Mouse (Mus musculus): Measurements from ENCODE around the gene Slco1c1. TPM values are rescaled to one million over a fixed set of nuclear protein-coding genes. Genes with fewer than 3 reads are reported as not detected.

The Slco1c1 gene
- polyA plus RNA-seq, 1 experiment, result 0.05 TPM

DNA sequence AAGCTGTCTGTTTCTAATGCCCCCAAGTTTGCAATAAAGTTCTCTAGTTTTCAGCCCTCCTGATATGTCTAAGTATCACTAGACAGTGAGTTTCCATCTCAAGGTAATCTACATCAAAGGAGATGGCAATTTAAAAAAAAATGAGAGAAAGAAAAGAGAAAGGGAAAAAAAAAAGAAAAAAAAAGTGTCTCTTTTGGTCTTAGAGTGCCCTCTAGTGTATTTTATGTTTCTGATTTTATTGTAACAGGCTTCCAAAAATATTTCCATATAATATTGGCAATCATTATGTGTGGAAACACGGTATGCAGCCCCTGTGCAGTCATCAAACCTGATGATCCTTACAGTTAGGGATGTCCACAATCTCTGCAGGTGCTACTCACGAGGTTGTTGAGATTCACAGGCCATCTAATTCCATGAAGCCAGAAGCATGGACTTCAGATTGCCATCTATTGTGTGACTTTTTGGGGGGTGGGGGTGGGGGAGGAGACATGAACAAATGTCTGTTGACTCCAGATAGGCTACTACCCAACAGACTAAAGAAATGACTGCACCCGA lies 52.6 kb downstream of the Slco1c1 start:
- 32% methylated on average over 3 of the region's 3 CpGs for WGBS

DNA sequence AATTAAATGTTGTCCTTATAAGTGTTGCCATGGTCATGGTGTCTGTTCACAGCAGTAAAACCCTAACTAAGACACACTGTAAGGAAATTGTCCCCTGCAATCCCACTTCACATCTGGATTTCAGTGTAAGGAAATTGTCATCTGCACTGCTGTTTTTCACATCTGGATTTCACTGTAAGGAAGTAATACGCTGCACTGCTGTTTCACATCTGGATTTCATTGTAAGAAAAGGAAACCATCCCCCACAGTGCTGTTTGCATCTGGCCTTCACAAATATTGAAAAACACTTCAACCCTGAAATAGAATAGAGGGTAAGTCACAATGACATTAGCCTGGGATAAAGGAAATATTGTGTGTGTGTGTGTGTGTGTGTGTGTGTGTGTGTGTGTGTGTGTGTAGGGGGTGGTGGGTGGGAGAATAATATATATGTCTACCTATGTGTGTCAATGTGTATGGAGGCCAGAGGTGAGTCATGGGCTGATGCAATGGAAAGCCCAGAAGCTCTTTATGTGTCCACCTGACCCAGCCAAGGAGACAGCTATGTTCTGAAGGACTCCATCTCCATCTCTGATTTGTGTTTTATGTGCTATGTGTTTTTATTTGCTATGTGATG lies 60.7 kb downstream of the Slco1c1 start:
- WGBS, result 88% methylated on average over 1 of the region's 1 CpGs
- DNase-seq (ENCODE audit: low read depth, low spot score), result no peak

More for the DNA sequence above, 52.6 kb downstream of the Slco1c1 start:
- no peak for DNase-seq (ENCODE audit: low read depth, low spot score)

DNA sequence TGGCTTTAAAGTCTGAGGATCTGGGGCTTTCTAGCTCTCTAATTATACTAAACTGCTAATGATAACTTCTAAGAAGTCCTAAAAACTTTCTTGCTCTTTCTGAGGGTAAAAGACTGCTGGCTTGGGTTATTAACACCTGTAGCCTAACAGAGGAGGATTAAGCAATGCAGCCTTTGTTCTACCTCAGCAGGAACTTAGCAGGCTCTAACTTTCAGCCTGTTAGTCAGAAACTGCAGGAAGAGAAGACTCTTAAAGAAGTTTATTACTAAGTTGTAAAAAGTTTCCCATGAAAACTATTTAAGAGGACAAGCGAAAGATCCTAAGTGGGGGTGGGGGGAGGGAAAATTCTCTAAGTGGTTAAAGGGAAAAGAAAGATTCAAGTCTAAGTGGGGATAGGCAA lies 65.8 kb downstream of the Slco1c1 start:
- WGBS, result 14% methylated on average over 1 of the region's 1 CpGs
- DNase-seq (ENCODE audit: low read depth, low spot score), result peak; percentile 32

DNA sequence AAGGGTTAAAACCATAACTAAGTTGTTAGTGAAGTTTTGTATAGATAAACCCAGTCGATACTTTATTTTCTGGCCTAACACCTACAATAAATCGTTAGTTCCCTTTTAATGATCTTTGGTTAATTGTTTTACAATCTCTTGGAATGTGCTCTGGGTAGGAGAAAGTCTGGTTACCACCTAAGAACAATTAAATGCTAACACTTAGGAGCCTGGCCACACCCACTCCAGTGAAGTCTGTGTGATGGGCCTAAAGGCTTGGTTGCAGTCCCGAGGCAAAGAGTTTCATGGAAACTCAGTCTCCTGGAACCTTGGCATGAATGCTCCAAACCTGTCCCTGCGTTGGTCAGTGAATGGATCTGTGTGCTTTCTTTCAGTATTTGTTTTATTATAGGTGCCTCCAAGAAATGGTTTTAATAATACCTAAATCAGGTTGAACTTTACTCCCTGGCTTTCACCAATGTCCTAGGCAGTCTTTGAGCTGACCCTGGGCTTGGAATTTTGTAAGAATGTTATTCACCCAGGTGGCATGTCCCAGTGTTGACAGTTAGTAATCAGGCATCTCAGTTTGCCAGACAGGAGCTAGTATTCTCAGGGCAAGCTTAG lies 66.5 kb downstream of the Slco1c1 start:
- DNase-seq (ENCODE audit: low read depth, low spot score), result peak; percentile 47
- WGBS, result 13% methylated on average over 4 of the region's 4 CpGs

DNA sequence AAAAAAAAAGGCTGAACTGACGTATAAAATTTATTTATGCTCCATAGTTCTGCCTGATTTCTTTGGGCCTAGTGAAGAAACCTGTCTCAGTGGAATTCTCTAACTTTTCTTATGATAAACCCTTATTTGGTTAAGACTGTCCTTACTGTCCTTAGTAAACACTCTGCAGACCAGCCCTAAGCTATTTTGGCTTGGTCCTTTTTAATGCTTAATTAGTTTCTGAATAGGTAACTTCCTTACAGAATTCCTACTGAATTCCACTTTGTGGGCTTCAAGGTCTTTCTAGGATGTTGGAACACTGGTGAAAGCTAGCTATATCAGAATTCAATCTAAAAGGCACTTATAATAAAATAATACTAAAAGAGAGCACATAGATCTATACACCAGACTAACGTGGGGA lies 71.9 kb downstream of the Slco1c1 start:
- 82% methylated on average over 2 of the region's 2 CpGs for WGBS
- DNase-seq (ENCODE audit: low read depth, low spot score), result no peak

DNA sequence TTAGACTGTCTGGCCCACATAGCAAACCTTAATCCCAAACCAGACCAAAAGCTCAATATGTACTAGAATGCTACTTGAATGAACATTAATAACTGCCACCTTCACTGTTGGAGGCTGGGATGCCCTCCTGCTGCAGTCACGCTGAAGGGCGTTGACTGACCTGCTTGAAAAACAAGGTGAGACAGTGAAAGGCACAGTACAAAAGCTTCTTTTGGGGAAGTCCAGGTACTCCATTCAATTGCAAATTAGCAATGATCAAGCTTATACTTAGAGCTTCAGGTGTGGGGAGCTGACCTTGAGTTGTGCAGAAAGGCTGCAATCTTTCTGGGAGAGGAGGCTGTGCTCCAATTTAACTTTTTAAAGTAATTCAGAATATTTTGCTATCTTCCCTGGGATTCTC lies 72.9 kb downstream of the Slco1c1 start:
- WGBS, result 97% methylated on average over 2 of the region's 2 CpGs
- DNase-seq (ENCODE audit: low read depth, low spot score), result no peak

DNA sequence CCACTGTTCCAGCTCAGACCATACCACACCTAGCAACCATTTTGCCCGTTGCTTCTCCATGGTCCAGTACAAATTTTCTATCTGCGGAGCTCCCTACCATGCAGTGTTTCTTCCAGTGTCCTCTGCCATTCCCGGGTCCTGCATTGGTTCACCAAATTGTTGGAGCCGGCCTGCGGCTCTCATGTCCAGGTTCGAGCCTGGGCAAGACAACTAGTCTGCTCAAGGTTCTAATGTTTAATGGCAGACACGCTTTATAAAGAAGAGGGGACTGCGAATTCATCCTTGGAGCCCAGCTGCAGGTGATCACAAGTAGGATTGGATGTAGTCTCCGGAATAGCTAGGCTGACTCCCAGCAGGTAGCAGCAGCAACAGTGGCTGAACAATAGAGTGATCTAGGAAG lies 76.8 kb downstream of the Slco1c1 start:
- WGBS, result 87% methylated on average over 9 of the region's 9 CpGs
- no peak for DNase-seq (ENCODE audit: low read depth, low spot score)

DNA sequence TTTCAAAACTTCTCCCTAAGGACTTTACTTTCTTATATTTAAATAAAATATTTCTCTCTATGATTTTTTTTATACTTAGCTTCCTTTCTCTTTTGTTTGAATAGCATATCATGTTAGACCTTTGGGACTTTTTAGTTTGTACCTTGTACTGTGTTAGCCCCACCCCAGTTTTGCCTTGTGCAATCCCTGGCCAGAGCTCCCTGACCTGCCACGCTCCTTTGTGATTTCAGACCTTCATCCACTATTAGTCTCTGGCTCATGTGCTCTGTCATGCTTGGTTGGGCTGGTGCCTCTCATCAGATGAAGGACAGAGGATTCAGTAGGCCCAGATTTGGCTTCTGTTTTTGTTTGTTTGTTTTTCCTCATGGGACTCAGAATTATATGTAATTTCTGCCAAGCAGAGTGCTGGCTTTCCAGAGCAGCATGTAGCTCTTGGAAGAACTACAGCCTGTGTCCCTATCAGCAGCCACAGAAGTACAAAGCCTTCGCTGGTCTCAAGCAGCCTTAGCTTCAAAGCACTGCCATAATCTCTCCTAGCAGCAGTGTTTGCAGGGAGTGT lies 86.6 kb downstream of the Slco1c1 start:
- 58% methylated on average over 2 of the region's 2 CpGs for WGBS
- no peak for DNase-seq (ENCODE audit: low read depth, low spot score)

DNA sequence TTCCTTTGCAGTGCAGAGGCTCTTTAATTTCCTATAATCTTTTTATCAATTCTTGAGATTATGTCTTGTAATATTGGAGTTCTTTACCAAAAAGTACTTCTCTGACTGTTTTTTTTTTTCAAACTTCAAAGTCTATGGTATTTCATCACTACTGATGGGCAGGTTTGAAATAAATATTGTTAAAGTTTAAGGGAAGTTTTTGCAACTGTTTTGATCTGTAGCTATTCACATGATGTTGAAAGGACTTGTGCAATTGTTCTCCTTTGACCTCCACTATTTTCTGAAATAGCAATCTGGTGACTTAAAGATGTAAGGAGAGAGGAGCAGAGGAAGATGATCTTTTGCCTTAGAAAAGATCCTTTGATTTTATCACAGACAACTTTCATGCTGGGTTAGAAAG lies 89.8 kb downstream of the Slco1c1 start:
- DNase-seq (ENCODE audit: low read depth, low spot score), result no peak

DNA sequence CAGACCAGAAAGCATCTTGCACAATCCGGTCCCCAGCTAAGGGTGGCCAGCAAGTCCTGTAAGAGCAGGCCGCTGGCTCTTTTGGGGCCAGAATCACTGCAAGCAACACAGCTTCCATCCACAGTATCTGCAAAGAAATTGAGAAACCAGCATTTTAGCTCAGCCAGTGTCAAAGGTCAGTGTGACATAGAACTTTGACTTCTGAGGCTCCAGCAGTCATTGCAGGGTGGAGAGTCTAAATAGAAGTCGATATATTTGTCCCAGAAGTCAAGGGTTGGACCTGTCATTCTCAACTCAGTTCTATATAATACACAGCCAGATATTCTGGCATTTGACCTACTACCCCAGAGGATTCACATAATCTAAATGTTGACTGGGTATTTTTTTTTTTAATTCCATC lies 91.2 kb downstream of the Slco1c1 start:
- 75% methylated on average over 3 of the region's 3 CpGs for WGBS
- no peak for DNase-seq (ENCODE audit: low read depth, low spot score)

Other genes with a start within 250 kb of the Slco1c1 start
- gene Slco1b2, start 105.2 kb downstream of the Slco1c1 start, polyA plus RNA-seq (2012; rRNA removed), result not detected in 2 replicates
- gene Gm5724, start 249.4 kb downstream of the Slco1c1 start, polyA plus RNA-seq (2012; rRNA removed), result not detected in 2 replicates